8 mouse cellular contexts compared by ENCODE assay signal in genomic region chr6:108531324-108532311, GRCm38 (mm10).
DNase-seq lines count a peak whose midpoint lies in the region; ATAC-seq and TF ChIP-seq lines count a peak whose summit lies in the region.

No protein-coding gene starts in this region.

- ATAC-seq in forebrain, embryonic 14.5 days, result peak; percentile 35; the same call in 1 of the 2 replicates
- peak; percentile 55 for ATAC-seq in intestine, postnatal 0 days
- peak; percentile 32; the same call in 1 of the 2 replicates for ATAC-seq in lung, embryonic 16.5 days (ENCODE audit: low read depth)

- DNase-seq in urinary bladder, adult 18-20 months (ENCODE audit: low spot score in 2 of 2), result peak; percentile 33 to 34
- no peak for DNase-seq in urinary bladder, postnatal 10 days (ENCODE audit: low spot score)
- no peak for DNase-seq in forebrain, embryonic 14.5 days (ENCODE audit: low spot score)
- peak; percentile 73 for DNase-seq in skeletal muscle tissue, adult 2 months (ENCODE audit: low read depth, low spot score)
- no peak for DNase-seq in right cerebral cortex, postnatal 25 days
- DNase-seq in right cerebral cortex, postnatal 36 days (ENCODE audit: low spot score in 2 of 2), result no peak

- WGBS in forebrain, embryonic 14.5 days, result 37% methylated on average over 12 of the region's 12 CpGs
- 25% methylated on average over 12 of the region's 12 CpGs for WGBS in intestine, postnatal 0 days
- WGBS in lung, embryonic 16.5 days, result 30% methylated on average over 12 of the region's 12 CpGs

- peak; percentile 27; the same call in 1 of the 2 replicates for TF ChIP-seq CTCF in intestine, postnatal 0 days (IDR thresholded peaks at IDR 0.05; ENCODE audit: low read depth)

- no peaks in the 10 kb centered on the region for H3K27me3 ChIP-seq in forebrain, embryonic 14.5 days (replicated peaks; ENCODE audit: control insufficient read depth, insufficient read depth, low read length)
- H3K27me3 ChIP-seq in intestine, postnatal 0 days (replicated peaks; ENCODE audit: control insufficient read depth, insufficient read depth, low read length), result no peaks in the 10 kb centered on the region
- no peaks in the 10 kb centered on the region for H3K27me3 ChIP-seq in lung, embryonic 16.5 days (ENCODE audit: control insufficient read depth, insufficient read depth, low read depth, low read length)

- no peaks in the 10 kb centered on the region for H3K36me3 ChIP-seq in forebrain, embryonic 14.5 days (ENCODE audit: control insufficient read depth, insufficient read depth, low read length)
- no peaks in the 10 kb centered on the region; the same call in 1 of the 2 replicates for H3K36me3 ChIP-seq in intestine, postnatal 0 days (ENCODE audit: control insufficient read depth, insufficient read depth)
- no peaks in the 10 kb centered on the region for H3K36me3 ChIP-seq in lung, embryonic 16.5 days (ENCODE audit: control insufficient read depth, insufficient read depth, low read length)

- H3K4me1 ChIP-seq in forebrain, embryonic 14.5 days (ENCODE audit: control insufficient read depth, insufficient read depth, low read length), result 0 out of 2 replicates have a peak, but pooled peaks cover 2% of the 10 kb centered on the region
- peaks cover 14% of the 10 kb centered on the region; the same call in 1 of the 2 replicates for H3K4me1 ChIP-seq in intestine, postnatal 0 days (replicated peaks; ENCODE audit: control insufficient read depth, insufficient read depth, low read length)
- peaks cover 28% of the 10 kb centered on the region for H3K4me1 ChIP-seq in lung, embryonic 16.5 days (replicated peaks; ENCODE audit: control insufficient read depth, insufficient read depth, low read length)

- H3K27ac ChIP-seq in forebrain, embryonic 14.5 days (ENCODE audit: low read depth, low read length), result no peak overlapping the region
- H3K27ac ChIP-seq in intestine, postnatal 0 days (ENCODE audit: low read depth, low read length), result peak overlapping the region; percentile 93
- peak overlapping the region; percentile 52 for H3K27ac ChIP-seq in lung, embryonic 16.5 days (ENCODE audit: low read length)

- H3K4me2 ChIP-seq in forebrain, embryonic 14.5 days (ENCODE audit: low read length), result no peak overlapping the region
- H3K4me2 ChIP-seq in intestine, postnatal 0 days (replicated peaks; ENCODE audit: low read depth), result peak overlapping the region; percentile 37
- 0 out of 2 replicates have a peak overlapping the region, but pooled peaks have one; percentile 6 for H3K4me2 ChIP-seq in lung, embryonic 16.5 days (ENCODE audit: low read depth, low read length)

- no peak overlapping the region for H3K9ac ChIP-seq in forebrain, embryonic 14.5 days (ENCODE audit: low read length)
- H3K9ac ChIP-seq in intestine, postnatal 0 days (ENCODE audit: low read depth, low read length), result no peak overlapping the region
- H3K9ac ChIP-seq in lung, embryonic 16.5 days (ENCODE audit: low read length), result no peak overlapping the region

- no peak overlapping the region for H3K4me3 ChIP-seq in forebrain, embryonic 14.5 days (ENCODE audit: low read depth, low read length)
- H3K4me3 ChIP-seq in intestine, postnatal 0 days (ENCODE audit: low read depth, low read length), result no peak overlapping the region
- H3K4me3 ChIP-seq in lung, embryonic 16.5 days (ENCODE audit: low read length), result no peak overlapping the region

- no peaks in the 10 kb centered on the region for H3K9me3 ChIP-seq in forebrain, embryonic 14.5 days (replicated peaks; ENCODE audit: control insufficient read depth, low read length)
- H3K9me3 ChIP-seq in intestine, postnatal 0 days (ENCODE audit: control insufficient read depth), result no peaks in the 10 kb centered on the region
- no peaks in the 10 kb centered on the region for H3K9me3 ChIP-seq in lung, embryonic 16.5 days (ENCODE audit: control insufficient read depth, low read length)

Comparison
In these comparisons a context has a peak if more than half of its experiments do, and no peak if none do; other contexts are left out.
1. DNase-seq: peak in urinary bladder, adult 18-20 months (2 of 2) and skeletal muscle tissue, adult 2 months (single experiment); none in urinary bladder, postnatal 10 days (single experiment), forebrain, embryonic 14.5 days (single experiment), right cerebral cortex, postnatal 25 days (single experiment) and right cerebral cortex, postnatal 36 days (0 of 2).
2. Peak in every context shown above with its lines, with median percentiles within 50 percentile points of each other: ATAC-seq.